Mouse (Mus musculus) limb, embryonic 12.5 days (tissue): Measurements from ENCODE around the gene Olfr203. TPM values are rescaled to one million over a fixed set of nuclear protein-coding genes. Genes with fewer than 3 reads are reported as not detected.

ENCODE experiments used
- polyA plus RNA-seq: library from polyadenylated mRNA; unstranded; fragments of >200 nt; fragmentation: Nextera tagmentation; extraction: Ambion mirVana; gene quantifications from 2 replicates; pipeline ENCODE4 v1.2.1, GENCODE M21; 2016

Gene Olfr203
- polyA plus RNA-seq, 1 experiment from 2014 or later, result not detected

Other genes with a start within 250 kb of the Olfr203 start
- not detected in 2 replicates for gene Olfr190, start 220.9 kb upstream of the Olfr203 start, polyA plus RNA-seq
- gene Olfr191, start 209.1 kb upstream of the Olfr203 start, polyA plus RNA-seq, result not detected in 2 replicates
- not detected in 2 replicates for gene Olfr193, start 187.0 kb upstream of the Olfr203 start, polyA plus RNA-seq
- not detected in 2 replicates for gene Olfr194, start 177.8 kb upstream of the Olfr203 start, polyA plus RNA-seq
- gene Olfr195, start 151.8 kb upstream of the Olfr203 start, polyA plus RNA-seq, result not detected in 2 replicates
- not detected in 2 replicates for gene Olfr196, start 128.4 kb upstream of the Olfr203 start, polyA plus RNA-seq
- not detected in 2 replicates for gene Olfr198, start 95.3 kb upstream of the Olfr203 start, polyA plus RNA-seq
- gene Olfr199, start 79.1 kb upstream of the Olfr203 start, polyA plus RNA-seq, result not detected in 2 replicates
- not detected in 2 replicates for gene Olfr201, start 26.2 kb upstream of the Olfr203 start, polyA plus RNA-seq
- not detected in 2 replicates for gene Olfr202, start 12.1 kb upstream of the Olfr203 start, polyA plus RNA-seq
- not detected in 2 replicates for gene Olfr204, start 19.4 kb downstream of the Olfr203 start, polyA plus RNA-seq
- not detected in 2 replicates for gene Olfr205, start 32.3 kb downstream of the Olfr203 start, polyA plus RNA-seq
- not detected in 2 replicates for gene Olfr206, start 50.4 kb downstream of the Olfr203 start, polyA plus RNA-seq
- not detected in 2 replicates for gene Olfr209, start 65.1 kb downstream of the Olfr203 start, polyA plus RNA-seq
- gene Gabrr3, start 108.5 kb downstream of the Olfr203 start, polyA plus RNA-seq, result 0.05 TPM in 2 replicates
- 29.8 and 32.9 TPM in 2 replicates for gene Riox2, start 172.9 kb downstream of the Olfr203 start, polyA plus RNA-seq